Mouse (Mus musculus): Measurements from ENCODE around the gene Borcs6. TPM values are rescaled to one million over a fixed set of nuclear protein-coding genes. Genes with fewer than 3 reads are reported as not detected.

The Borcs6 gene
- polyA plus RNA-seq, 1 experiment from 2014 or later: 16.3 TPM

- Histone ChIP-seq H3K9ac (replicated peaks) (peak within 1 kb of the TSS; percentile 56), H3K36me3 (peaks cover 26% of the 10 kb centered on the region), H3K27me3 (peaks cover 6% of the 10 kb centered on the region), H3K27ac (replicated peaks) (peak within 1 kb of the TSS; percentile 63), H3K4me2 (replicated peaks) (peak within 1 kb of the TSS; percentile 89), H3K4me1 (peaks cover 69% of the 10 kb centered on the region), H3K9me3 (no peaks in the 10 kb centered on the region), H3K4me3 (peak within 1 kb of the TSS; percentile 48)
- peak; percentile 90 for ATAC-seq (ENCODE audit: low FRiP score, low read depth)
- under 1% methylated on average over 37 of the region's 37 CpGs for WGBS
These were observed 35.3 kb downstream of the Borcs6 start, which contains the start of gene Per1 for GRCm38 (mm10) chr11:69094697-69095429. Gene Per1 (plus strand): TSS chr11:69095217.

GRCm38 (mm10) chr11:69095511-69096231 is 36.2 kb downstream of the Borcs6 start:
- Histone ChIP-seq H3K36me3 (peaks cover 18% of the 10 kb centered on the region), H3K4me3 (peak overlapping the region; percentile 48), H3K27me3 (peaks cover 6% of the 10 kb centered on the region), H3K27ac (replicated peaks) (peak overlapping the region; percentile 49; the same call in 1 of the 2 replicates), H3K9me3 (no peaks in the 10 kb centered on the region), H3K4me2 (replicated peaks) (peak overlapping the region; percentile 89), H3K9ac (replicated peaks) (peak overlapping the region; percentile 56), H3K4me1 (peaks cover 69% of the 10 kb centered on the region)
- WGBS: 3% methylated on average over 27 of the region's 27 CpGs
- ATAC-seq (ENCODE audit: low FRiP score, low read depth): no peak

- H3K4me3 ChIP-seq: peak overlapping the region; percentile 31
- H3K4me1 ChIP-seq: peaks cover 65% of the 10 kb centered on the region
- WGBS: 16% methylated on average over 9 of the region's 9 CpGs
- peak overlapping the region; percentile 92 for H3K4me2 ChIP-seq (replicated peaks)
- peak overlapping the region; percentile 81; the same call in 1 of the 2 replicates for H3K27ac ChIP-seq (replicated peaks)
- peak overlapping the region; percentile 38 for H3K9ac ChIP-seq (replicated peaks)
- no peak for ATAC-seq (ENCODE audit: low FRiP score, low read depth)
- H3K9me3 ChIP-seq: no peaks in the 10 kb centered on the region
- peaks cover 18% of the 10 kb centered on the region for H3K36me3 ChIP-seq
- H3K27me3 ChIP-seq: peaks cover 6% of the 10 kb centered on the region
These were observed 37.0 kb downstream of the Borcs6 start for GRCm38 (mm10) chr11:69096360-69096986.

GRCm38 (mm10) chr11:69096987-69097900 is 37.7 kb downstream of the Borcs6 start:
- 3% methylated on average over 28 of the region's 29 CpGs for WGBS
- peak overlapping the region; percentile 81 for H3K27ac ChIP-seq (replicated peaks)
- peaks cover 6% of the 10 kb centered on the region for H3K27me3 ChIP-seq
- H3K4me1 ChIP-seq: peaks cover 60% of the 10 kb centered on the region
- H3K36me3 ChIP-seq: peaks cover 20% of the 10 kb centered on the region
- H3K4me2 ChIP-seq (replicated peaks): peak overlapping the region; percentile 92
- no peak for ATAC-seq (ENCODE audit: low FRiP score, low read depth)
- no peaks in the 10 kb centered on the region for H3K9me3 ChIP-seq
- H3K9ac ChIP-seq (replicated peaks): peak overlapping the region; percentile 38
- peak overlapping the region; percentile 31 for H3K4me3 ChIP-seq

- H3K4me3 ChIP-seq: peak overlapping the region; percentile 58
- peaks cover 60% of the 10 kb centered on the region for H3K4me1 ChIP-seq
- no peak for ATAC-seq (ENCODE audit: low FRiP score, low read depth)
- no peaks in the 10 kb centered on the region for H3K9me3 ChIP-seq
- peak overlapping the region; percentile 81 for H3K27ac ChIP-seq (replicated peaks)
- H3K9ac ChIP-seq (replicated peaks): peak overlapping the region; percentile 38; the same call in 1 of the 2 replicates
- H3K36me3 ChIP-seq: peaks cover 25% of the 10 kb centered on the region
- peak overlapping the region; percentile 92 for H3K4me2 ChIP-seq (replicated peaks)
- whole genome bisulfite sequencing: 27% methylated on average over 8 of the region's 8 CpGs
- H3K27me3 ChIP-seq: peaks cover 6% of the 10 kb centered on the region
These were observed 38.7 kb downstream of the Borcs6 start for GRCm38 (mm10) chr11:69098039-69098761.

GRCm38 (mm10) chr11:69098762-69099091 is 39.2 kb downstream of the Borcs6 start:
- Histone ChIP-seq H3K4me1 (peaks cover 60% of the 10 kb centered on the region), H3K36me3 (peaks cover 30% of the 10 kb centered on the region), H3K9me3 (no peaks in the 10 kb centered on the region), H3K27me3 (peaks cover 6% of the 10 kb centered on the region), H3K27ac (replicated peaks) (peak overlapping the region; percentile 67), H3K4me2 (replicated peaks) (peak overlapping the region; percentile 92), H3K4me3 (peak overlapping the region; percentile 58), H3K9ac (replicated peaks) (peak overlapping the region; percentile 65)
- WGBS: 0% methylated on average over 19 of the region's 19 CpGs
- ATAC-seq (ENCODE audit: low FRiP score, low read depth): peak; percentile 52

- peaks cover 6% of the 10 kb centered on the region for H3K27me3 ChIP-seq
- H3K27ac ChIP-seq (replicated peaks): peak overlapping the region; percentile 67
- ATAC-seq (ENCODE audit: low FRiP score, low read depth): no peak
- H3K36me3 ChIP-seq: peaks cover 36% of the 10 kb centered on the region
- H3K9me3 ChIP-seq: no peaks in the 10 kb centered on the region
- H3K4me2 ChIP-seq (replicated peaks): peak overlapping the region; percentile 92
- WGBS: under 1% methylated on average over 22 of the region's 22 CpGs
- H3K9ac ChIP-seq (replicated peaks): peak overlapping the region; percentile 65
- peak overlapping the region; percentile 58 for H3K4me3 ChIP-seq
- H3K4me1 ChIP-seq: peaks cover 59% of the 10 kb centered on the region
These were observed 39.8 kb downstream of the Borcs6 start for GRCm38 (mm10) chr11:69099177-69099914.

- Histone ChIP-seq H3K9me3 (no peaks in the 10 kb centered on the region), H3K4me2 (replicated peaks) (peak overlapping the region; percentile 92), H3K4me1 (peaks cover 55% of the 10 kb centered on the region), H3K27ac (replicated peaks) (peak overlapping the region; percentile 67), H3K36me3 (peaks cover 42% of the 10 kb centered on the region), H3K27me3 (peaks cover 6% of the 10 kb centered on the region), H3K9ac (replicated peaks) (peak overlapping the region; percentile 65), H3K4me3 (peak overlapping the region; percentile 58)
- WGBS: under 1% methylated on average over 23 of the region's 23 CpGs
- peak; percentile 17 for ATAC-seq (ENCODE audit: low FRiP score, low read depth)
These were observed 40.4 kb downstream of the Borcs6 start for GRCm38 (mm10) chr11:69099915-69100345.

- Histone ChIP-seq H3K4me1 (peaks cover 49% of the 10 kb centered on the region), H3K9me3 (no peaks in the 10 kb centered on the region), H3K4me3 (no peak overlapping the region), H3K36me3 (peaks cover 49% of the 10 kb centered on the region), H3K4me2 (replicated peaks) (peak overlapping the region; percentile 92), H3K9ac (replicated peaks) (peak overlapping the region; percentile 65; the same call in 1 of the 2 replicates), H3K27ac (replicated peaks) (no peak overlapping the region), H3K27me3 (peaks cover 4% of the 10 kb centered on the region)
- WGBS: 93% methylated on average over 20 of the region's 20 CpGs
- ATAC-seq (ENCODE audit: low FRiP score, low read depth): no peak
These were observed 41.3 kb downstream of the Borcs6 start for GRCm38 (mm10) chr11:69100639-69101360.

Data from midbrain, embryonic 12.5 days (tissue).